Mouse (Mus musculus): ENCODE results near the gene C530008M17Rik. TPM values are rescaled to one million over a fixed set of nuclear protein-coding genes. Genes with fewer than 3 reads are reported as not detected.

The C530008M17Rik gene
- total RNA-seq, 2 experiments from 2014 or later, result 69.6 to 90.1 TPM

GRCm38 (mm10) chr5:76697536-76697935, 41.2 kb downstream of the C530008M17Rik start:
- no peak for ATAC-seq (replicated peaks; ENCODE audit: low FRiP score, poor library complexity, severe bottlenecking)

- ATAC-seq (replicated peaks; ENCODE audit: low FRiP score, poor library complexity, severe bottlenecking), result no peak
Observed at GRCm38 (mm10) chr5:76698187-76698586, 41.9 kb downstream of the C530008M17Rik start.

GRCm38 (mm10) chr5:76701127-76701853, 45.0 kb downstream of the C530008M17Rik start:
- no peak for ATAC-seq (replicated peaks; ENCODE audit: low FRiP score, poor library complexity, severe bottlenecking)

GRCm38 (mm10) chr5:76702104-76702503, 45.8 kb downstream of the C530008M17Rik start:
- no peak for ATAC-seq (replicated peaks; ENCODE audit: low FRiP score, poor library complexity, severe bottlenecking)

GRCm38 (mm10) chr5:76702646-76703045, 46.3 kb downstream of the C530008M17Rik start:
- ATAC-seq (replicated peaks; ENCODE audit: low FRiP score, poor library complexity, severe bottlenecking), result no peak

GRCm38 (mm10) chr5:76705307-76706173, 49.2 kb downstream of the C530008M17Rik start:
- ATAC-seq (replicated peaks; ENCODE audit: low FRiP score, poor library complexity, severe bottlenecking), result no peak

GRCm38 (mm10) chr5:76707072-76707471, 50.8 kb downstream of the C530008M17Rik start:
- no peak for ATAC-seq (replicated peaks; ENCODE audit: low FRiP score, poor library complexity, severe bottlenecking)

GRCm38 (mm10) chr5:76708004-76708403, 51.7 kb downstream of the C530008M17Rik start:
- ATAC-seq (replicated peaks; ENCODE audit: low FRiP score, poor library complexity, severe bottlenecking), result no peak

- no peak for ATAC-seq (replicated peaks; ENCODE audit: low FRiP score, poor library complexity, severe bottlenecking)
Observed at GRCm38 (mm10) chr5:76713743-76714142, 57.4 kb downstream of the C530008M17Rik start.

GRCm38 (mm10) chr5:76719954-76720353, 63.6 kb downstream of the C530008M17Rik start:
- ATAC-seq (replicated peaks; ENCODE audit: low FRiP score, poor library complexity, severe bottlenecking), result no peak

GRCm38 (mm10) chr5:76724878-76725277, 68.6 kb downstream of the C530008M17Rik start:
- ATAC-seq (replicated peaks; ENCODE audit: low FRiP score, poor library complexity, severe bottlenecking), result no peak

GRCm38 (mm10) chr5:76726518-76727103, 70.3 kb downstream of the C530008M17Rik start:
- no peak for ATAC-seq (replicated peaks; ENCODE audit: low FRiP score, poor library complexity, severe bottlenecking)

GRCm38 (mm10) chr5:76733055-76733641, 76.8 kb downstream of the C530008M17Rik start:
- no peak for ATAC-seq (replicated peaks; ENCODE audit: low FRiP score, poor library complexity, severe bottlenecking)

- ATAC-seq (replicated peaks; ENCODE audit: low FRiP score, poor library complexity, severe bottlenecking), result no peak
Observed at GRCm38 (mm10) chr5:76741463-76741862, 85.2 kb downstream of the C530008M17Rik start.

GRCm38 (mm10) chr5:76742076-76742475, 85.8 kb downstream of the C530008M17Rik start:
- no peak for ATAC-seq (replicated peaks; ENCODE audit: low FRiP score, poor library complexity, severe bottlenecking)

- ATAC-seq (replicated peaks; ENCODE audit: low FRiP score, poor library complexity, severe bottlenecking), result no peak
Observed at GRCm38 (mm10) chr5:76744737-76745209, 88.5 kb downstream of the C530008M17Rik start.

- no peak for ATAC-seq (replicated peaks; ENCODE audit: low FRiP score, poor library complexity, severe bottlenecking)
Observed at GRCm38 (mm10) chr5:76747851-76748250, 91.5 kb downstream of the C530008M17Rik start.

GRCm38 (mm10) chr5:76752351-76752750, 96.0 kb downstream of the C530008M17Rik start:
- no peak for ATAC-seq (replicated peaks; ENCODE audit: low FRiP score, poor library complexity, severe bottlenecking)

GRCm38 (mm10) chr5:76760349-76760748, 104.0 kb downstream of the C530008M17Rik start:
- ATAC-seq (replicated peaks; ENCODE audit: low FRiP score, poor library complexity, severe bottlenecking), result no peak

All from erythroid progenitor cell, adult 5-6 weeks (primary cell).